Mouse (Mus musculus): ENCODE measurements around the gene Cfap73.
A peak's percentile ranks its signal among the peaks of the same experiment; 100 is the strongest.

The Cfap73 gene

GRCm38 (mm10) chr5:120612822-120613604, 21.0 kb downstream of the Cfap73 start:
- DNase-seq (ENCODE audit: low read depth) = peak; percentile 100

GRCm38 (mm10) chr5:120612442-120612821, 21.6 kb downstream of the Cfap73 start, which contains the start of the genes Rita1 and Ddx54:
Rita1 (minus strand) TSS chr5:120612589.
Ddx54 (plus strand) TSS chr5:120612739.
- DNase-seq (ENCODE audit: low read depth) = peak; percentile 97

DNA sequence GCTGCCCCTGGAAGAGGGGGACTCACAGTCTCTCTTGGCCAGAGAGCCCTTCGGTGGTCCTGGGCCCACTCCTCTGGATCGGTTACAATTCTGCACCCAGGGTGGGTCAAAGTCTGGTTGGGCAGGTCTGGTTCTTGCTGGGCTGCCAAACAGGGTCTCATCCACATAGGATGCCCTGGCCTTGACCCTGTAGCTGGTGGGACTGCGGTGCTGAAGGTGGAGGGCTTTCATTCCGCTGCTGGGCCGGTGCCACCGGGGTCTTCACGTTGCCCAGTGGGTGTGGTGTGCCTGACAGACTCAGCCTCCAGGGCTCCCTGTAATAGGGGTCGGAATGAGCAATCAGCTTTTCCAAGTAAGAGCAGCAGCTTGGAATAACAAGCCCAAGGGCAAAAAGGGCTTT, 22.6 kb downstream of the Cfap73 start:
- no peak for DNase-seq (ENCODE audit: low read depth)

DNA sequence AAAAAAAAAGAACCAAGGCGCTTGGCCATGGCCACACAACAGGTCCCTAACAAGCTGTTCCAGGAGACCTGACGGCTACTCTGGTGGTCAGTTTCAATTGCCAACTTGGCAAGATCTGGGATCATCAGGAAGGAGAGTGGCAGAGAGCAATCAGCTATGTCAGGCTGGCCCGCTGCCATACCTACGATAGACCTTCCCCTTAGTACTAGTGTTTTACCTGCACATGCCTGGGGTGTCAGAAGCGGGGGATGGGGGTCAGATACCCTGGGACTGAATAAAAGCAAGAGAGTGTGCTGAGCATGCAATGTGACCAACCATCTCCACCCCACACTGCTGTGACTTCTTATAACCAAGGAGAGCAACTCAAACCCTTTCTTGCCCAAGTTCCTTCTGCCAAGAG, 23.1 kb downstream of the Cfap73 start:
- no peak for DNase-seq (ENCODE audit: low read depth)

DNA sequence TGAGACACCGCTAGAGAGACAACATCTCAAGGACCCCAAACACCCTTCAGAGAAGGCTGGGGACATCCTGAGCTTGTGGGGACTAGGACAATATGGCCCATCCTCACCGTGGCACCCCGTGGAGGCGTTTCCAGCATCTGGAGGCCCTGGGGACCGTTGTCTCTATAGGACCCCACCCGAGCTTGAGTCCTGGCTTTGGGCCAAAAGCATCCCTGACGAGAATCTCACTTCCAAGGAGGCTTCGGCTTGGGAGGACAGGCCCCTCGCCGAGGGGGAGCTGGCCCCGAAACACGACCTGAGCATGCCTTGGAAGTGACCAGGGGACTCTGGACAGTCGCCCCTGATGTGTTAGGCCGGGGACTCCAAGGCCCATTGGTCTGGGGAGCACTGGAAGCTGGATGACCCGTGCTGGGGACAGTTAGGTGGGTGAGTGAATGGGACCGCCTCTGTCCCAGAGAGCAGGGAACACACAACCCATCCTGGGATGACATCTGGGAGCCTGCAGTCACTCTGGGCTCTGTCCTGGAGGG, 24.7 kb downstream of the Cfap73 start:
- DNase-seq (ENCODE audit: low read depth) = no peak

- DNase-seq (ENCODE audit: low read depth) = no peak
Observed at GRCm38 (mm10) chr5:120607335-120607734, 26.7 kb downstream of the Cfap73 start.

GRCm38 (mm10) chr5:120606590-120607200, 27.3 kb downstream of the Cfap73 start:
- DNase-seq (ENCODE audit: low read depth) = no peak

DNA sequence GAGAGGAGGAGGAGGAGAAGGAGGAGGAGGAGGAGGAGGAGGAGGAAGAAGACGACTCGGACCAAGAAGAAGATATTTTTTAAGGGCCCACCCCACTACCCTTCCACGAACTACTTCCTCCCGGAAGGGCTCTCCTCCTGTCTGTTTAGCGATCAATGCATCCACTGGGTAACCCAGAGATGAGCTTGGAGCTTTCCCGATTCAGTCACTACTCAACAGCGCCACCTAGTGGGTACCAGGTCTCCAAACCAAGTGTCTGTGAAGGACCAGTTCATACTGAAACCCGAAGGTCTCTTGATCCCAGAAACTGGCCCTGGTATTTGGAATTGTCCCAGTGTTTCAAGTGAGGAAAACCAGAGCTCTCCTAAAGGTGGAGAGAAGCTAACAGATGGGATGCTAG, 28.3 kb downstream of the Cfap73 start:
- peak; percentile 97 for DNase-seq (ENCODE audit: low read depth)

GRCm38 (mm10) chr5:120605241-120605661, 28.8 kb downstream of the Cfap73 start:
- DNase-seq (ENCODE audit: low read depth) = no peak

- peak; percentile 95 for DNase-seq (ENCODE audit: low read depth)
Observed at GRCm38 (mm10) chr5:120604839-120605238, 29.2 kb downstream of the Cfap73 start.

DNA sequence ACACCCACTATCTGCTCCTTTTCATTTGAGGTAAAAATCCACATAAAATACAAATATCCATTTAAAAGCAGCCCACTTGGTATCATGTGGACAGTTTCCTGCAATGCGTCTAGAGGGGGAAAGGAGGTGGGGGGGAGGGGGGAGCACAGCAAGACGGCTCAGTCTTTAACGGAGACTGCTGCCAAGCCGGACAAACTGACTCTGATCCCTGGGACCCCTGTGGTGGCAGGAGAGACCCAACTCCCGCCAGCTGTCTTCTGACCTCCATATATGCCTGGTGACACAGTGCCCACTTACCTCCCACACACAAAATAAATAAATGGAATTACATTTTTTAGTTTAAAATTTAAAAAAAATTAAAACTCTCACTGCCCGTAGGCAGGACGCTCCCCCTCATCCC, 30.5 kb downstream of the Cfap73 start:
- no peak for DNase-seq (ENCODE audit: low read depth)

DNA sequence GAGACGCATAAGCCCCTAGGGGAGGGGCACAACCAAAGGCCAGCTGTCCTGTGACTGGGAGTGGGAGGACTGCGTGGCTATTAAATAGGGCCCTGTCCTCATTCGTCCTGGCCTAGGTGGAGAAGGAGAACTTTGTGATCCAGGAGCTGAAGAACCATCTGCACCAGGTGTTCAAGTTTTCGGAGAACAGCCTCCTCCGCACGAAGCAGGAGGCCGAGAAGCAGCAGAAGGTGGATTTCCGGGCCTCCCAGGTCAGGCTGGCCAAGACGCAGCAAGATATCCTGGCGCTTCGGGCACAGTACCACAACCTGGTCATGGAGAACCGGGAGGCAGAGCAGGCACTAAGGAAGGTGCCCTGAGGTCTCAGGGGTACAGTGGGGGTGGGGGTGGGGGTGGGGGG, 31.8 kb downstream of the Cfap73 start:
- no peak for DNase-seq (ENCODE audit: low read depth)

DNA sequence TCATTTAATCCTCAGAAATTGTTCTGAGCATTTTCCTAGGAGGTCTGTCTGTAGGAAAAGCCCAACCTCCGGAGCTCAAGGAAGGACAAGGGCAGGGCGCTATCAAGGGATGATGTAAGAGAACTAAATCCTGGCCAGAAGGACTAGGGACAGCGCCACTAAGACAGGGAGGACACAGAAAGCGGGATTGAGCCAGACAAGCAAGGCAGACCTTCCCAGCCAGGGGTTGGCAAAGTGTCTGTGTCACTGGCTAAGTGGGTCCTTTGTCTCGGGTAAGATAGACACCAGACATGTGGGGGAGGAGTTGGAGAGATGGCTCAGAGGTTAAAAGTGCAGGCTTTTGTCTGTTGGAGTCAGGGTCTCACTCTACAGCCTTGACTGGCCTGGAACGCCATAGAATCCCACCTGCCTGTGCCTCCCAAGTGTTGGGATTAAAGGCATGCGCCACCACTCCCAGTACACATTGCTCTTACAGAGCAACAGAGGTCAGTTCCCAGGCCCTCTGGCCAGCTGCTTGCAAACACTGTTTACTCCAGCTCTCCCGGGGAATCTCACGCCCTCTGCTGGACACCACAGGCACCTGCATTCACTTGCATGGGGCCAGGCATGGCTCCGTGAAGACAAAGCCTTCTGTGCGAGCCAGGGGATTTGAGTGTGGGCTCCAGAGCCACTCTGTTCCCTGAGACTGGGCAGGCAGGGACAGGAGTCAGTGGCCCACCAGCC, 32.9 kb downstream of the Cfap73 start:
- DNase-seq (ENCODE audit: low read depth) = peak; percentile 40

GRCm38 (mm10) chr5:120599625-120600024, 34.4 kb downstream of the Cfap73 start:
- no peak for DNase-seq (ENCODE audit: low read depth)

GRCm38 (mm10) chr5:120594485-120594884, 39.5 kb downstream of the Cfap73 start:
- DNase-seq (ENCODE audit: low read depth) = no peak

DNA sequence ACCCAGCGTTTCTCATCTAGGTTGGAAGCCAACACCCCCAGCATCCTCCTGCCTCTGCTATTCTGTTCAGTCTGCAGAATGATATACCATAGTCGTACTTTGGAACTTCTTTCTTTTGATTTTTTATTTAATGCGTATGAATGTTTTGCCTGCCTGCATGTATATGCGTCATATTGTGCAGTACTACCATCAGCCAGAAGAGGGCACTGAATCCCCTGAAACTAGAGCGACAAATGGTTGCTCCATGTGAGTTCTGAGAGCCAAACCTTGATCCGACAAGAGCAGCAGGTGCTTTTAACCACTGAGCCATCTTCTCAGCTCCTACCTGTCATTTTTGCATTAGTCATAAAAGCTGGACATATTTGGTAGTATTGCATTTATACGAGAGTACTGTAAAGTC, 41.9 kb downstream of the Cfap73 start:
- DNase-seq (ENCODE audit: low read depth) = peak; percentile 42

DNA sequence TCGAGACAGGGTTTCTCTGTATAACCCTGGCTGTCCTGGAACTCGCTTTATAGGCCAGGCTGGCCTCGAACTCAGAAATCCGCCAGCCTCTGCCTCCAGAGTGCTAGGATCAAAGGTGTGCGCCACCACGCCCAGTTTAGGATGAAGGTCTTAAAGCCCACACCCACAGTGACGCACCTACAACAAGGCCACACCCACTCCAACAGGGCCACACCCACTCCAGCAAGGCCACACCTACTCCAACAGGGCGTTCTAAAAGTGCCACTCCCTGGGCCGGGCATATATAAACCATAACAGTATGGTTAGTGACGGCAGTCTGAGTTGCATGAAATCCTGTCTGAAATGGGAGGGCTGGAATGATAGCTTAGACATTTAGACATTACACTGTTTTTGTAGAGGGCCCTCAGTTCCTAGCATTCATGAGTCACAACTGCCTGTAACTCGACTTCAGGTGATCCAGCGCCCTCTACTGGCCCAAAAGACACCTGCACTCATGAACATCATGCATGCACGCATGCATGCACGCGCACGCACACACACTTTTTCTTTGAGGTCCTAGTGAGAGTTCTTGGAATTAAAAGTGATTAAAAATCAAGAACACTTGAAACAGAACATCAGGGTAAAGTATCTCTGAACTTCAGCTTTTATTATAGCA, 43.6 kb downstream of the Cfap73 start:
- DNase-seq (ENCODE audit: low read depth) = peak; percentile 63

GRCm38 (mm10) chr5:120588569-120589094, 45.4 kb downstream of the Cfap73 start, which contains the start of the genes Tpcn1 and Iqcd:
Tpcn1 (minus strand) TSS chr5:120588673.
Iqcd (plus strand) TSS chr5:120589016.
- peak; percentile 99 for DNase-seq (ENCODE audit: low read depth)

GRCm38 (mm10) chr5:120587940-120588568, 46.0 kb downstream of the Cfap73 start:
- no peak for DNase-seq (ENCODE audit: low read depth)

GRCm38 (mm10) chr5:120587616-120587926, 46.5 kb downstream of the Cfap73 start:
- no peak for DNase-seq (ENCODE audit: low read depth)

All from NIH3T3 (cell line).